Mouse (Mus musculus): Measurements from ENCODE around the gene Tkfc.
"Not testable (repeated sequence)": the region's sequence is repeated elsewhere in the genome, so short reads cannot be mapped to it uniquely, and the experiment has no call there.

Tkfc gene

DNA sequence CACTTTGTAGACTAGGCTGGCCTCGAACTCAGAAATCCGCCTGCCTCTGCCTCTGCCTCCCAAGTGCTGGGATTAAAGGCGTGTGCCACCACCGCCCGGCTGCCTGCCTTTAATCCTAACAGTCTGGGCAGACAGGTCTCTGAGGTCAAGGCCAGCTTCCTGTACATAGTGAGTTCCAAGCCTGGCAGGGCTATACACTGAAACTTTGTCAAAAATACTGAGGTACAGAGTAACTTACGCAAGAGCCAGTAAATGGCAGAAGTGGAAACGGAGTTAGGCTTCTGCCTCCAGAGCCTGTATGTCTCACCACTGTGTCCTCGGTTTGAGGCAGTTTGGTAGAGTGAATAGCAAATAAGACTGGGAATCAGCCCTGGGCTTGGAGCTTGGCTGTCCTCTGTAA, 18.2 kb downstream of the Tkfc start:
- DNase-seq (ENCODE audit: low spot score): no peak

DNA sequence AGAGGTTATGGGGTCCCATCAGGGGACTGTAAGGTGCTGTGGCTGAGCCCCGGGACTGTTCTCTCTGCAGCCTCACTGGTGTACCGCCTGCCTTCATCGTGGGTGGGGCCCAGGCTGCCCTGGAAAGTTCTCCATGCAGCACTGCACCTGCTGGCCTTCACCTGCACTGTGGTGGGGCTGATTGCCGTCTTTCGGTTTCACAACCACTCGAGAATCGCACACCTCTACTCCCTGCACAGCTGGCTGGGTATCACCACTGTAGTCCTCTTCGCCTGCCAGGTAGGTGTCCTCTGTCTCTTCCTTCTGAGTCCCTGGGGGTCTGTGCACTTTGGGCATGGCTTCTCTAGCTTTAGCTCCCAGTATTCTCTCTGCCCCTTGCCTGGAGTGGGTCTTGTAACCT, 20.3 kb downstream of the Tkfc start:
- no peak for DNase-seq (ENCODE audit: low spot score)

DNA sequence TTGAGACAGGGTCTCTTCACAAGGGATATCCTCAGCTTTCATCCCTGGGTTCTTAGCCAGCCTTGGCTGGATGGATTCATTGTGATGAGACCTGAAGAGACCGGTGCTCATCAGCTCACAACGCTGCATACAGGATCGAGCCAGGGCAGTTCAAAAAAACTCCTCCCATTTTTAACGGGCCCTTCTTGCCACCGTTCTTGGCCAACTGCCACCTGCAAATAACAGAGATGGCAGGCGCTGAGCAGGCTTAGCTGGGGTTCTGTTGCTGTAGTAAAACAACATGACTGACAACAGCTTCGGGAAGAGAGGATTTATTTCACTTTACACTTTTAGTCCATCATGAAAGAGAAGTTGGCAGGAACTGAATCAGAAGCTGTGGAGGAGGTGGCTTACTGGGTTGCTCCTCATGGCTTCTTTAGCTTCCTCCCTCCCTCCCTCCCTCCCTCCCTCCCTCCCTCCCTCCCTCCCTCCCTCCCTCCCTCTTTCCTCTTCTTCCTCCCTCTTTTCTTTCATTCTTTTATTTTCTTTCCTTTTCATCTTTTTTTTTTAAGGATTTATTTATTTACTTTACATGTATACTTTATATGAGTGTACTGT, 21.8 kb downstream of the Tkfc start:
- DNase-seq (ENCODE audit: low spot score): no peak

DNA sequence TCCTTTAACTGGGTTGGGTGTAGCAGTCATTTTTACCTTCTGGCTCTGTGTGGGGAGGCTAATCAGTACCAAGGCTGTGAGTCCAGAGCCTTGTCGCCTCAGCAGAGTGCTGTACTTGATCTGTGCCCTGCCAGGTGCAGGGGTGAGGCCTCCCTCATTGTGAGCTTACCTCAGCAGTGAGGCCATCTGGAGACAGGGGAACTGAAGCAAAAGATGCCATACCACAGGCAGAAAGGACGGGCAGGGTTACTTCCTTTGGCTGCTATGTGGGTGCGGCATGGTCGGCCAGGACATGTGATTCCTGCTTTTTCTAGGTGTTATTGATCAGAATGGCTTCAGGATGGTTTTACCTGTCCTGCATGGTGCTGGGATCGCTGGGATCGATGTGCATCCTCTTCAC, 23.5 kb downstream of the Tkfc start:
- DNase-seq (ENCODE audit: low spot score): no peak

DNA sequence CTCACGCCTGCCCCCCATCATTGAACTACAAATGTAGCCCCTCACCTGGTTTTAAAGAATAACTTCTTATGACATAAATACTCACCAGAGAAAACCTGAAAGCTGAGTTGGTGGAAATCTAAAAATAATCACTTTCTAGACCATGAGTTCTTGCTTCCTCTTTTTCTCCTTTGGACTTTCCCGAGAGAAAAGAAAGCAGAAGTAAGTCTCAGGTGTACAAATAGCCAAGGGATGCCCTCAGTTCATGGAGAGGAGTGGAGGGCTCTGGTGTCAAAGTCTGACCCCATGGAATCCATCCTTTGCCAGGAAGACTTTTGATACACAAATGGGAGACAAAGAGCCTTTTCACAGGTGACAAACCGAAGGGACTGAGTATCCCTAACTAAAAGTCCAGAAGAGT, 24.7 kb downstream of the Tkfc start:
- no peak for DNase-seq (ENCODE audit: low spot score)

DNA sequence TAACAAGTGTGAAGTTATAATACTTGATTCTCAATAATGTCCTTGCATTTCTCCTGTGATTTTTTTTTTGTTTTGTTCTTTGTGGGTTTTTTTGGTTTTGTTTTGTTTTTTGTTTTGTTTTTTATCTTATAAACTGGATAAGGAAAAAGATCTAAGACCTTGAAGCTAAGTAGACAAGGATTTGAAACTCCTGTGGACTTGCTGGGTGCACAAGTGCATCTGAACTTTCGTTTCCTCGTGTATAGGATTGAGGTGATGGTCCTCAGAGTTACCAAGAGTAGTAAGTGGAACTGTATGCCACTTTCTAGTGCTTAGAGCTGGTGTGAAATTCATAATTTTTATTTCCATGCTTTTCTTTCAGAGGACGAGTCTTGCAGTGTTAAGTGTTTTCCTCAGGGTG, 25.4 kb downstream of the Tkfc start:
- no peak for DNase-seq (ENCODE audit: low spot score)

DNA sequence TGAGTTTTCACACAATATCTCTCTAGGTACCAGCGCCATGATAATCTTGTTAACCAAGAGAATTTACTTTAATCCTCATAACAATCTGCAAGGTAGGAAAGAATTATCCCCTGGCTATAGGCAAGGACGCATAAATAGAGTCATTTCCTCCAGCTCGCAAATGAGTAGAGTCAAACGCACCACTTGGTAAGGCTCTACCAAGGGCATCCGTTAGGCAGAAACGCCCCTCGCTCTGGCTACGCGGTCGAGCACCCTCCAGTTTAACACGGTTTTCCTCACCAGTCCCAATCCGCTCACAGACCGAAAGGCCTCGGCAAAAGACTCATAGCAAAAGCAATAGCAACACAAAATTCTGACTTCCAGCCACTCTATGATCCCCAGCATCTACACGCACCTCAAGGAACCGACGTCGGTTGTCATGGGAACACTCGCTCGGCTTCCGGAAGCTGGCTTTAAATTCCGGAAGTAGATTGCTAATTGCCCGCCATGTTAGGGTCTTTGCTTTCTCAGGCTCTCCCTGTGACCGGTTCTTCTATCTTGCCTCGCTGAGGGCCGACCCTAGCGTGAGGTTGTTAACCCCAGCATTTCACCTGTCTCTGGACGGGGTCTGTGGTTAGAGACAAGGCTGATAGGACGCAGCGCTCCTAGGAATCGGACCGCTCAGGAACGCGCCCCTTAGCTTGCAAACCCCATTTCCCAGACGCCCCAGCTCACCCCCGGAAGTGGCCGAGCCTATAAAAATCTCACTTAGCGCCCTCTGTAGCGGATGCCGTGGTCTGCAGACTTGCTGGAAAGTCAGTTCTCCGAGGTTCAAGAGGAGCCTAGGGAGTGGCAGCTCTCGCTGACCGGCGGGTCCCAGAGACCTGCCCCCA, 28.5 kb downstream of the Tkfc start, which contains the start of the genes Cyb561a3 and Tmem138:
Gene Cyb561a3, plus strand, starts transcription at position 483 of the 872 bp plus-strand sequence.
Gene Tmem138, minus strand, starts transcription at position 673 of the 872 bp plus-strand sequence.
- DNase-seq (ENCODE audit: low spot score): peak; percentile 80

DNA sequence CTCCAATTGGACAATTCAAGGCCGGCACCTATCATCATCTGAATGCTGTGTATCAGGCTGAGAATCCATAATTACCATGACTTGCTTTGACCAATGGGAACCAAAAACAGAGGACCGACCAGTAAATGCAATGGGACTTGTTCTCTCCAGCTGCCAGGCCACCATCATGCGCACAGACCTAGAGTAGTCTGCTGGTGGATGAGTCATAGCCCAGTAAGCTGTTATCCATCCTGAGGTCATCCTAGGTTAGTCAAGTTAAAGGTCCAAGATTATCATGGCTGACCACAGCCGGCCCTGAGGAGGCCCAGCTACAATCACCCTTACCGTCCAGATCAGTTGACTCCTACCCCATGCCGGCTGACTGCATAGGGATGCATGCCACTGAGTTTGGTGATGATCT, 35.8 kb downstream of the Tkfc start:
- no peak for DNase-seq (ENCODE audit: low spot score)

DNA sequence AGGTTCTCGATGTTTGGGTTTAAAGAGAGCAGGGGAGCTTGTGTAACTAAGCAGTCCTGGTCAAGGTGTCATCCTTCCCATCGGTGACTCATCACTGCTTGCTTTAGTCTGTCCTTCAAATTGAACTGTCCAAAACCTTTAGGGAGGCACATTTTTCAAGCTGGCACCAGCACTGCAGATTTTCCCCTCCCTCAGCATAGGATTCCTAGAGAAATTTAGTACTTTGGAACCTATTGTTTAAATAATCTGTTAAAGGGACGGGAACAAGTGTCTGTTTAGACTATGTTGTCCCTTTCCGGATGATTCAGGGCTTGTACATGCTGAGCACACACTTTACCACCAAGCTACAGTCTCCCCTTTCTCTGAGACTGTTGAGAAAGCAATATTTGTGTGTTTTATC, 40.2 kb downstream of the Tkfc start:
- no peak for DNase-seq (ENCODE audit: low spot score)

DNA sequence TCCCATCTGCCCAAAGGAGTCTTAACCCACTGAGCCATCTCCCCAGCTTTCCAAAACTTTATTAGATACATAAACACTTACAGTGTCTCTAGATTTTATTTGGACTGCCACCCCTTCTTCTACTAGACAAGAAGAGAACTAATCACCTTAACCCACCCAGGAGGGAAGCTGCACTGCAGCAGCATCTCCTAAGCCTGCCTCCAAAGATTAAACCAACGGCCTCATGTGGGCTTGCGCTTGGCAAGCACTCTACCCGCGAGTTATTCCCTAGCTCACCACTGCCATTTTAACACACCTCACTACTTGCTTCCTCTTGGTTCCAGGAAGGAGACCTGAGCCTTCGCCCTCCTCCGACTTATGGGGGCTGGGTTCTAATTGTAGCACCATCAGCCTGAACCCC, 41.2 kb downstream of the Tkfc start:
- DNase-seq (ENCODE audit: low spot score): no peak

DNA sequence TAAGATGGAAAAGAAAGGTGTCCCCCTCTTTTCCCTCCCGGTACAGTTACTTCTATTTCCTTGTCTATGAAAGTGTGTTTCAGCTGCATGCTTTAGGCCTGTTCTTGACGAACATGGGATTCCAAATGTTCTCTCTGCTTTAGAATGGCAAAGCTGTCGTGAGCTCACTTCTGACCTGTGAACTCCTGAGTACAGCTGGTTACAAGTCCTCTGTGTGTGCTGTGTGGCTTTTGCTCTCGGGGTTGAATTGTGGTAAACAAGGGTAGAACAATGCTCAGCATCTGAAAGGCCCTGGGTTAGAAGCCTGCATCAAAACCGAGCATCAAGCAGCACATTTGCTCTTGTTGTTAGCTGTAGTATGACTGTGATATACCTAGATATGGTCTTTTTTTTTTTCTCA, 43.1 kb downstream of the Tkfc start:
- DNase-seq (ENCODE audit: low spot score): no peak

DNA sequence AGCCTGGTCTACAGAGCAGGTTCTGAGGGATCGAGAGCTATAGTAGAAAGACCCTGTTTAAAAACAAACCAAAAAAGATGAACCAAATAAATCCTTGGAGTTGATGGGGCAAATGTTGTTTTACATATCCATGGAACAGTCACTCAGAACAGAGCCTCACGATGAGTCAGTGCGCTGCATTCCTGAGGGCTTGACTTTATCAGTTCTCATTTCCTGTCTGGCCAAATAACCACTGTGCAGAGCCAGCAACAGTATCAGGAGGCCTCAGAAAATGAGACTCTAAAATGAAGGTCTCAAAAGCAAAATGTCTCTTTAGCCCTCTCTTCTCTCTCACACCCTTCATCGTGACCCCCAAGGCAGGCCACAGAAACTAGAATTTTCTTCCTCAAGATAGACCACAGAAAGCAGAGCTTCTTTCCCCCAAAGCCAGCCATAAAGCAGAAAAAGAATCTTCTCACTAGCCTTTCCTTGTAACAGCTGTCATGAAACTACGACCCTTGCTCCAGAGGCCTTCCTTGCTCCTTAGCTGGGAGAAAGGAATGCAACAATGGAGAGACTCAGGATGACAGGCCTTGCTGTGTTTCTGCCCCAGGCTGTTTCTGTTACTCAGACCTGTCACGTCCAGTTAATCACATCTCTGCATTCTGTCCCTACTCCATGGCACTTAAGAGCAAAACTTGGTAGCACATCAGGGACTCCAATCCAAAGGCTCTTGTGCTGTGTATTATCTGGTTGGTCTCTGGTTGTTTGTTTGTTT, 43.7 kb downstream of the Tkfc start:
- DNase-seq (ENCODE audit: low spot score): no peak

DNA sequence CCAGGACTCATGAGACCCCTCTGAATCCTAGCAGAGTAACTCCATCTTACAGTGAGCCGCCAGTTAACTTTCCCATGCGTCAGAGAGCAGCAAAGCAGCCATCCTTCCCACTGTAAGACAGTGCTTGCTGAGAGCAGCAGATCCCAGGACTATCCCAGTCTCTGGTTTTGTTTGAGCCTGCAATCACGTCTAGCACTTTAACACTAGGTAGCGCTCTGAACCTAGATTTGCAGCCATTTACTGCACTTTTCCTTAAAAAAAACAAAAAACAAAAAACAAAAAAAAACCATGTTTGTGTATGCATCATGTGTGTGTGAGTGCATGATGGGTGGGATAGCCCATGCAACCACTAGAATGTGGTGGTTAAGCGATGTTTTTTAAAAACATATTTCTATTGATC, 45.3 kb downstream of the Tkfc start:
- DNase-seq (ENCODE audit: low spot score): no peak

DNA sequence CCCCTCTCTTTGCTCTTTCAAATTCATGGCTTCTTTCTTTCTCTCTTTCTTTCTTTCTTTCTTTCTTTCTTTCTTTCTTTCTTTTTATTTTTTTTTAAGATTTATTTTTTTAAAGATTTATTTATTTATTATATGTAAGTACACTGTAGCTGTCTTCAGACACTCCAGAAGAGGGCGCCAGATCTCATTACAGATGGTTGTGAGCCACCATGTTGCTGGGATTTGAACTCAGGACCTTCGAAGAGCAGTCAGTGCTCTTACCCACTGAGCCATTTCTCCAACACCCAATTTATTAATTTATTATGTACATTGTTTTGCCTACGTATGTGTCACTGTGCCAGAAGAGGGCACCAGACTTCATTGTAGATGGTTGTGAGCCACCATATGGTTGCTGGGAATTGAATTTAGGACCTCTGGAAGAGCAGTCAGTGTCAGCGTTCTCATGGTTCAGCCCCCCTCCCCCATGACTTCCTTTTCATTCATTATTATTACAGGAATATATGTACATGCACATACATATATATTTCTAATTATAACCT, 47.5 kb downstream of the Tkfc start:
- DNase-seq (ENCODE audit: low spot score): not testable (repeated sequence)

DNA sequence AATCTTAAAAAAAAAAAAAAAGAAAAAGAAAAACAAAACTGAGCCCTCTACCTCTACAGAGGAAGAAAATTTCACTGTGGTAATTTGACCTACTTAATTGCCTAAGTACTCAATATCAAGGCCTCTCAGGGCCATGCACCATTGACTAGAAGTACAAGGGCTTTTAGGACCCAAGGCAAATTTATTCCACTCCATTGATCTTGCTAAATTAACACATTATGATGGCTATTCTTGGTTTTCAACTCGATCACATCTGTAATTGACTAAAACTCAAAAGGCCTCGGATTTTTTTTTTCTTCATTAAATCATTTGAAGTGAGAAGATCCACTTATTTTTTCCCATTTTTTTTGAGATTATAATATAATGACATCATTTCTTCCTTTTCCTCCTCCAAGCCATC, 48.0 kb downstream of the Tkfc start:
- no peak for DNase-seq (ENCODE audit: low spot score)

DNA sequence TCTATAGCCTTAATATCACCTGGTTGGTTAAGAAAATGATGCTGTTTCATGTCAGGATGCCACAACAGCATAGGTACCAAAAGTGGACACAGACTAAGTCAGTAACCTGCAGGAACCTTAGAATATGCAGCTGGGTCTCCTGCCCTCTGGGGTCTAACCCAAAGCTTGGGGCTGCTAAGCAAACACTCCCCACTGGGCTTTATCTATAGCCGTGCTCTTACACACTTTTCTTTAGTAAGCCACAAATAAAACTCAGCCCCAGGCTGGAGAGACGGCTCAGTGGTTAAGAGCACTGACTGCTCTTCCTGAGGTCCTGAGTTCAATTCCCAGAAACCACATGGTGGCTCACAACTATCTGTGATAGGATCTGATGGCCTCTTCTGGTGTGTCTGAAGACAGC, 48.5 kb downstream of the Tkfc start:
- no peak for DNase-seq (ENCODE audit: low spot score)

DNA sequence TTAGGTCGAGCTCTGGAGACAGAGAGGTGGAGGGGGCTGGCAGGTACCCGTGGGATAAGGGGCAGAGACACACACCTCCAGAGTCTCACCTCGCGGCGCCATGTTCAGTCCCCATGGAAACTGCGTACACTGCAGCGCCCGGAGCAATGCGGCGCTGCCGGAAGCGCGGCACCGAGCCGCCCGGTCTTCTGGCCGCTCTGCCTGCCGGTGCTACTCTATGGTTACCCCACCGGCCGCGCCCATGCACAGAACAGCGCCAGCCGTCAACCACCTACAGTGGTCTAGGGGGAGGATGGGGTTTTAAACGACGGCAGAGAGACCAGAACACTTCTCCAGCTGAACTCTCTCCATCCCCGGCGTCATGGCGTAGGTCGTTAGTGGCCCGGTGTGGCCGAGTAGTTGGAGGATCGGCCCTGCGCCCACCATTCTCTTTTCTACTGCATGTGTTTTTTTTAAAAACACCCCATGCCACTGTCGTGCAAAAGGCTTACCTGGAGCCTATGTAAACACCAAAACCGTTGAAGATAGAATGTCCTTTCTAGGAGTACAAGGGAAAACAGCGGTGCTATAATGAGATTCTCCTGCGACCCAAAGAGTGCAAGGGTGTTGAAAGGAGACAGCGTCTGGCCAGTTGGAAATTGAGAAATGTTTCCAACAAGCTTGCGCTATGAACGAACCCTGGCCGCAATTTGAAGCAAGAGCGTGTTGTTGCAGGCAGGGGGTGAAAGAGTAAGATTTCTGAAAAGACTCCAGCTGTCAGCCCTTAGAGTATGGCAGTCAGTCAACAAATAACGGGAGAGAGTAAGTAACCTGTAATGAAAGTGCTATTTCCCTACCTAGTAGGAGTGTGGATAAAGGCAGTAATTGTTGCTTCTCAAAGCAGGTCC, 49.6 kb downstream of the Tkfc start, which contains the start of gene Tmem216:
Gene Tmem216, minus strand, starts transcription at position 615 of the 887 bp plus-strand sequence.
- DNase-seq (ENCODE audit: low spot score): peak; percentile 78

DNA sequence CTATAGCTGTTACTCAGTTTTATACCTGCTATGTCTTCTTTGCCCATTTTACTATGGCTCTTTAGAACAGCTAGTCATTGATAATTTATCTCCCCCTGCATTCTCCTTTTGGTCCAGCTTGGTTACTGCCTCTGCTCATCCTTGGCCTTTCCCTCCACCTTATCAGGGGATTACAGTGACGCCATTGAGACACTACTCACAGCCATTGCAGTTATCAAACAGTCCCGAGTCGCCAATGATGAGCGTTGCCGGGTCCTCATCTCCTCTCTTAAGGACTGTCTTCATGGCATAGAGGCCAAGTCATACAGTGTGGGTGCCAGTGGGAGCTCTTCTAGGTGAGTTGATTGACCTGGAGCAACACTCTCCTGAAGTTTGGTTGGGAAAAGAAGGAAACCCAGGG, 66.0 kb downstream of the Tkfc start:
- DNase-seq (ENCODE audit: low spot score): no peak
